Mouse (Mus musculus) liver, embryonic 14.5 days (tissue): ENCODE results near the gene Avpr2. TPM values are rescaled to one million over a fixed set of nuclear protein-coding genes. Genes with fewer than 3 reads are reported as not detected.

ENCODE experiments used
- ATAC-seq: fragments of 200-750 bp; cut with Nextera tagmentation; 2 replicates; pipeline ENCODE4 v1.8.0; 2017; ENCODE audit warnings: moderate number of reproducible peaks, mild to moderate bottlenecking, moderate library complexity; ENCODE audit not compliant: insufficient read depth
- DNase-seq, 3 experiments: peaks; one replicate each; pipeline ENCODE4 v3.0.0-alpha.2; 2012 to 2013; ENCODE audit warnings: low read depth in 3 of 3, low spot score in 3 of 3
- H3K27ac ChIP-seq: fragments of 300-500 bp; sonication (generic); 2 replicates; pipeline ENCODE4 v1.5.1; 2014; ENCODE audit warnings: moderate library complexity, mild to moderate bottlenecking, control low read depth, inconsistent platforms
- H3K27me3 ChIP-seq: fragments of 300-500 bp; sonication (generic); 2 replicates; pipeline ENCODE4 v1.6.1; 2014; ENCODE audit warnings: mild to moderate bottlenecking, low read length, moderate library complexity; ENCODE audit not compliant: control insufficient read depth, insufficient read depth
- H3K36me3 ChIP-seq: fragments of 300-500 bp; sonication (generic); replicated peaks from 2 replicates; pipeline ENCODE4 v1.6.1; 2014; ENCODE audit warnings: low read depth; ENCODE audit not compliant: control insufficient read depth, insufficient read depth
- H3K4me1 ChIP-seq, 2 experiments: fragments of 200-500 bp in 1 of 2; fragments of 300-500 bp in 1 of 2; sonication (generic) in 1 of 2; replicated peaks; 2 replicates each; pipeline ENCODE4 v1.6.1; 2012 to 2014; ENCODE audit warnings: antibody characterized with exemption in 1 of 2, inconsistent platforms in 1 of 2, low read length in 1 of 2; ENCODE audit not compliant: control insufficient read depth in 2 of 2, insufficient read depth in 2 of 2
- H3K4me2 ChIP-seq: fragments of 300-500 bp; sonication (generic); 2 replicates; pipeline ENCODE4 v1.6.1; 2014; ENCODE audit warnings: low read depth, mild to moderate bottlenecking, control low read depth, moderate library complexity
- H3K4me3 ChIP-seq, 2 experiments: fragments of 200-500 bp in 1 of 2; fragments of 300-500 bp in 1 of 2; sonication (generic) in 1 of 2; 2 replicates each; pipeline ENCODE4 v1.5.1; 2012 to 2014; ENCODE audit warnings: low read depth in 2 of 2, low read length in 2 of 2, mild to moderate bottlenecking in 2 of 2, control low read depth in 1 of 2, inconsistent platforms in 1 of 2, moderate library complexity in 1 of 2; ENCODE audit not compliant: insufficient read depth in 1 of 2
- H3K9ac ChIP-seq: fragments of 300-500 bp; sonication (generic); replicated peaks from 2 replicates; pipeline ENCODE4 v1.6.1; 2014; ENCODE audit warnings: mild to moderate bottlenecking, control low read depth, moderate library complexity
- H3K9me3 ChIP-seq: fragments of 300-500 bp; sonication (generic); 2 replicates; pipeline ENCODE4 v1.6.1; 2016; ENCODE audit warnings: low read length, mixed read lengths; ENCODE audit not compliant: control insufficient read depth
- CTCF ChIP-seq: IDR thresholded peaks from 2 replicates; pipeline ENCODE4 v1.5.1; 2016; ENCODE audit warnings: antibody characterized with exemption, low read depth, control low read depth
- EP300 ChIP-seq: IDR thresholded peaks from 2 replicates; pipeline ENCODE4 v1.6.1; 2016; ENCODE audit warnings: antibody characterized with exemption, low read depth
- WGBS: fragments of 180-500 bp; shearing (Covaris S2); extraction: QIAGEN DNeasy Blood & Tissue Kit; methylation state at CpG from one replicate; pipeline ENCODE4 v1.1.7; 2014; ENCODE audit not compliant: insufficient replicate concordance; 5-methylcytosine and 5-hydroxymethylcytosine counted together
- polyA plus RNA-seq, 2 experiments: library from polyadenylated mRNA; depleted of rRNA in 1 of 2; stranded (reverse) in 1 of 2; unstranded in 1 of 2; fragments of >200 nt; fragmentation: Nextera tagmentation in 1 of 2; extraction: Ambion mirVana in 1 of 2; gene quantifications; 2 replicates each; pipeline versions ENCODE4 v1.2.1 to v1.2.3; 2012 to 2014

Gene Avpr2
- polyA plus RNA-seq, 2 experiments = 0.01 TPM; not detected in 1

- no peak for TF ChIP-seq EP300
- peak; percentile 43 for TF ChIP-seq CTCF
- H3K4me3 ChIP-seq = no peak overlapping the region
- WGBS = 65% methylated on average over 3 of the region's 3 CpGs
These were observed 6.1 kb downstream of the Avpr2 start for GRCm38 (mm10) chrX:73897959-73898358.

DNA sequence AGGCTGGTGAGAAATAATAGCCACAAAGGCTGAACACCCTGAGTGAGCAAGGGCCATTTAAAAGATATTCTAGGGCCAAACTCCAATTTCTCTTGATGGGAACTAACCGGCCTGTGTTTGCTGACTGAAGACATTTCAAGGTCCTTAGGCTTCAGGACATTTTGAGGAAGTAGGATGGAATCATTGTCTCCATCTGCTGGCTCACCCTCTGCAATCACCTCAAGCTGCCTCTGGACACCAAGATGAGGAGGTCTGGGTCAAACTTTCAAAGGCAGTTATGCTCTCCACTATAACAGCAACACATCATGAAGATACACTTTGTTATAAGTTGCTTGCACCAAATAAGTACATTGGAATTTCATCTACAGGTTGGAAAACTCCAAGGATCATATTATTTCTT, 18.1 kb downstream of the Avpr2 start:
- WGBS = 20% methylated on average over 1 of the region's 1 CpGs
- H3K36me3 ChIP-seq = no peaks in the 10 kb centered on the region
- no peaks in the 10 kb centered on the region for H3K27me3 ChIP-seq
- no peak overlapping the region for H3K27ac ChIP-seq
- no peak overlapping the region for H3K9ac ChIP-seq
- peak overlapping the region in 1 of 2 experiments; percentile 45; a peak in 2 of 4 replicates for H3K4me3 ChIP-seq
- H3K4me1 ChIP-seq = peaks cover 2 to 26% of the 10 kb centered on the region in 2 experiments; a peak in 3 of 4 replicates
- no peaks in the 10 kb centered on the region for H3K9me3 ChIP-seq
- no peak for ATAC-seq
- peak overlapping the region; percentile 69 for H3K4me2 ChIP-seq
- DNase-seq = no peak
- TF ChIP-seq EP300 (no peak), CTCF (no peak)

More at GRCm38 (mm10) chrX:73897959-73898358, 6.1 kb downstream of the Avpr2 start:
- Histone ChIP-seq H3K36me3 (no peaks in the 10 kb centered on the region), H3K27me3 (peaks cover 2% of the 10 kb centered on the region; the same call in 1 of the 2 replicates), H3K4me2 (no peak overlapping the region), H3K9ac (no peak overlapping the region), H3K27ac (no peak overlapping the region), H3K9me3 (no peaks in the 10 kb centered on the region), H3K4me1 (no peaks in the 10 kb centered on the region)
- DNase-seq = no peak
- ATAC-seq = no peak

GRCm38 (mm10) chrX:73910451-73910850, 18.5 kb downstream of the Avpr2 start:
- H3K4me3 ChIP-seq = peak overlapping the region; percentile 45 to 49
- H3K4me2 ChIP-seq = peak overlapping the region; percentile 69
- no peaks in the 10 kb centered on the region for H3K9me3 ChIP-seq
- H3K27ac ChIP-seq = peak overlapping the region; percentile 63; the same call in 1 of the 2 replicates
- DNase-seq (no peak), ATAC-seq (no peak)
- H3K27me3 ChIP-seq = no peaks in the 10 kb centered on the region
- no peaks in the 10 kb centered on the region for H3K36me3 ChIP-seq
- TF ChIP-seq CTCF (no peak), EP300 (no peak)
- peaks cover 2 to 28% of the 10 kb centered on the region in 2 experiments; a peak in 3 of 4 replicates for H3K4me1 ChIP-seq
- no peak overlapping the region; the same call in 1 of the 2 replicates for H3K9ac ChIP-seq

GRCm38 (mm10) chrX:73911156-73911555, 19.3 kb downstream of the Avpr2 start:
- peaks cover 2 to 32% of the 10 kb centered on the region in 2 experiments; a peak in 3 of 4 replicates for H3K4me1 ChIP-seq

DNA sequence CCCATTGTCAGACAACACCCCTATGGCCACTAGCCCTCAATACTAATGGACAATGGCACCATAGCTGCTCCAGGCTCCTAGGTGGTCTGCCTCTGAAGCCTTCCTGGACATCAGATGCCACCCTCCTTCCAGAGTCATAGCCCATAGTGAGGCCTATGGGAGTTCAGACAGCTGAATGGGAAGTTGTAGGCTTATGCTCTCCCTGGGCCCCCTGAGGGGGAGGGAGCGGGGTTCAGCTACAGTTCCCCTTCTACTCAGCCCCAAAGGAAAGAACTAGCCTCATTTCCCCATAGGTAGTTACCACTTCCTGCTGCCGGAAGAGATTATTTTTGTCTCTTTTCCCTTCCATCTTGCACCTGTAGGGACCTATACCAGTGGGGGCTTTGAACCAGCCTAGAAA, 19.7 kb downstream of the Avpr2 start:
- DNase-seq = no peak
- Histone ChIP-seq H3K4me1 (peaks cover 2 to 32% of the 10 kb centered on the region in 2 experiments; a peak in 3 of 4 replicates), H3K9me3 (no peaks in the 10 kb centered on the region), H3K9ac (no peak overlapping the region; the same call in 1 of the 2 replicates), H3K27ac (no peak overlapping the region), H3K27me3 (no peaks in the 10 kb centered on the region), H3K36me3 (no peaks in the 10 kb centered on the region), H3K4me2 (peak overlapping the region; percentile 69), H3K4me3 (no peak overlapping the region; a peak in 1 of 4 replicates)
- no peak for ATAC-seq
- WGBS = 28% methylated on average over 2 of the region's 2 CpGs
- TF ChIP-seq EP300 (no peak), CTCF (no peak)

More at GRCm38 (mm10) chrX:73911156-73911555, 19.3 kb downstream of the Avpr2 start:
- H3K36me3 ChIP-seq = no peaks in the 10 kb centered on the region
- H3K9me3 ChIP-seq = no peaks in the 10 kb centered on the region
- peak overlapping the region; percentile 45 to 49 for H3K4me3 ChIP-seq
- DNase-seq = no peak
- TF ChIP-seq EP300 = no peak
- TF ChIP-seq CTCF = no peak
- peak overlapping the region; percentile 69 for H3K4me2 ChIP-seq
- ATAC-seq = peak; percentile 38; the same call in 1 of the 2 replicates
- no peaks in the 10 kb centered on the region for H3K27me3 ChIP-seq
- H3K27ac ChIP-seq = no peak overlapping the region; the same call in 1 of the 2 replicates
- peak overlapping the region; percentile 47 for H3K9ac ChIP-seq
- WGBS = 5% methylated on average over 20 of the region's 26 CpGs
